Mouse (Mus musculus): ENCODE data around the gene Ikbke. TPM values are rescaled to one million over a fixed set of nuclear protein-coding genes. Genes with fewer than 3 reads are reported as not detected.
A peak's percentile ranks its signal among the peaks of the same experiment; 100 is the strongest.
"Not testable (repeated sequence)": the region's sequence is repeated elsewhere in the genome, so short reads cannot be mapped to it uniquely, and the experiment has no call there.

The Ikbke gene
- polyA plus RNA-seq (2016; fragmentation: Nextera tagmentation; extraction: Ambion mirVana), result 0.75 and 1.0 TPM in 2 replicates

DNA sequence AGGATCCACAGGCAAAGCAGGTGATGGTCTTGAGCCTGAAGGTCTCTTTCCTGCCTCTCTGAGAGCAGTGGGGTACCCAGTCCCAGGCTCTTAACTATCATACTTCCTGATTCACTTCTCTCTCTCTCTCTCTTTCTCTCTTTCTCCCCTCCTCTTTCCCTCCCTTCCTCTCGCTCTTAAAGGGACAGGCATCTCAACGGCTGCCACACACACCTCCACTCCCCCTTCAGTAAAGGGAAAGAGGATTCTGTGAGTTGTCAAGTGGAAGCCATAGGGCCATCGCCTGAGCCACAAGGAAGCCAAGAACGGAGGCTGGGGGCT, at the start of gene Ikbke:
Gene Ikbke (minus strand): TSS at position 151 of the 321 bp plus-strand sequence.
- WGBS, result 36% methylated on average over 4 of the region's 4 CpGs
- Histone ChIP-seq H3K9ac (no peak within 1 kb of the TSS), H3K36me3 (no peaks in the 10 kb centered on the region), H3K9me3 (no peaks in the 10 kb centered on the region), H3K4me1 (no peaks in the 10 kb centered on the region), H3K27ac (no peak within 1 kb of the TSS), H3K4me2 (replicated peaks) (peak within 1 kb of the TSS; percentile 31), H3K27me3 (replicated peaks) (no peaks in the 10 kb centered on the region), H3K4me3 (no peak within 1 kb of the TSS)
- no peak for ATAC-seq (ENCODE audit: low FRiP score, low read depth)

DNA sequence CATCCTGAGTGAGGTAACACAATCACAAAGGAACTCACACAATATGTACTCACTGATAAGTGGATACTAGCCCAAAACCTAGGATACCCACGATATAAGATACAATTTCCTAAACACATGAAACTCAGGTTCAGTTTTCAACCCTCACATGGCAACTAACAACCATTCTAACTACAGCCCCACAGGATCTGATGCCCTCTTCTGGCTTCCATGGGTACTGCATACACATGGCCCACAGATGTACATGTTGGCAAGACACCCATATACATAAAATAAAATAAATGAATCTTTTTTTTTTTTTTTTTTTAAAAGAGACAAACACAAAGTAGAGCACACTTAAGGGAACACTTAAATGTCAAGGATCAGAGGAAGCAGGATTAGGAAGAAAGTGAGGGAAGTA, 49.7 kb upstream of the Ikbke start:
- peaks cover 11% of the 10 kb centered on the region; the same call in 1 of the 2 replicates for H3K36me3 ChIP-seq
- not testable (repeated sequence) for H3K27me3 ChIP-seq (replicated peaks); H3K9me3 ChIP-seq; H3K9ac ChIP-seq; ATAC-seq (ENCODE audit: low FRiP score, low read depth); H3K4me2 ChIP-seq (replicated peaks); H3K4me3 ChIP-seq; H3K4me1 ChIP-seq; H3K27ac ChIP-seq
- WGBS, result 95% methylated on average over 1 of the region's 1 CpGs

DNA sequence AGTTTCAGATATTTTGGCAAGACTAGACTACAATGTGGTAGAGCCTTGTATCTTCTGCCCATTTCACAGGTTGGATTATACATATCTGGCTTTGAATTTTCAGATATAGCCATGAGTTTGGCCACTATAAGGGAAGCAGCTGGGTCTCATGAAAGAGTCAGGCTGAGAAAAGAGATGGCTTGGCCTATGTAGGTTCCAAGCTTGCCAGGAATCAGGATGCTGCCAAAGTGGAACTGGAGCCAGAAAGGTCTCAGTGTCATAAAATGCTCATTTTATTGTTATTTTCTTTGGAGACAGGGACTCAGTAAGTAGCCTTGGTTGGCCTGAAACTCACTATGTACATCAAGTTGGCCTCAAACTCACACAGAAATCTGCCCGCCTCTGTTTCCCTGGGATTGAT, 47.8 kb upstream of the Ikbke start:
- Histone ChIP-seq H3K9ac (no peak overlapping the region), H3K27ac (no peak overlapping the region), H3K4me2 (replicated peaks) (no peak overlapping the region), H3K4me3 (no peak overlapping the region), H3K9me3 (no peaks in the 10 kb centered on the region), H3K36me3 (peaks cover 4% of the 10 kb centered on the region; the same call in 1 of the 2 replicates), H3K4me1 (no peaks in the 10 kb centered on the region), H3K27me3 (replicated peaks) (no peaks in the 10 kb centered on the region)
- ATAC-seq (ENCODE audit: low FRiP score, low read depth), result no peak
- WGBS, result 100% methylated on average over 1 of the region's 1 CpGs

DNA sequence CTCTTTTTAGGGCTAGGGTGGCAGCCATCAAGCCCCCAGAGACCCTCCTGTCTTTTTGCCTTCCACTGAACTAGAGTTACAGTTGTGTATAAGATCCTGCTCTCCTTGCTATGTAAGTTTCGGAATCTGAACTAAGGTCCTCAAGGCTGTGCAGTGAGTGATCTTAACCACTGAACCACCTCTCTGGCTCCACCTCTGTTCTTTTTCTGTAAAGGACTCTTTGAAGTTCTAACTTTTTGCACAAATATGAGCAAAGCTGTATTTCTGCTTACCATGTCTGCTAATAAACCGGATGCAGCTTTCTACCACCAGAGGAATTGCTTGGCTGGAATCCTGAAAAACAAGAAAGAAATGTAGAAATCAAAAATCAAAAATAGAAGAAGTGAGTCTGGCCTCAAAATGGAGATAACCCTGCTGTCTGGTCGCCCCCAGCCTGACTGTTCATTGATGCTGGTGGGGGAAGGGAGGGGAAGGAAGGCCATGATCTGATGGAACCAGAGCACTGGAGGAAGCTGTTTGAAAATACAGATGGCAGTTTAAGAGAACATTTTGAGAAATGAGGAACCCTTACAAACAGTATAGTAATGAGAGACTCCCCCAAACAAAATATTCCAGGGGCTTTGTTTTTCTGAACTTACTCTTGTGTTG, 45.5 kb upstream of the Ikbke start:
- H3K27me3 ChIP-seq (replicated peaks), result no peaks in the 10 kb centered on the region
- peaks cover 4% of the 10 kb centered on the region; the same call in 1 of the 2 replicates for H3K36me3 ChIP-seq
- no peak overlapping the region for H3K9ac ChIP-seq
- H3K4me1 ChIP-seq, result no peaks in the 10 kb centered on the region
- no peak overlapping the region for H3K27ac ChIP-seq
- H3K4me2 ChIP-seq (replicated peaks), result no peak overlapping the region
- ATAC-seq (ENCODE audit: low FRiP score, low read depth), result no peak
- H3K4me3 ChIP-seq, result no peak overlapping the region
- 87% methylated on average over 3 of the region's 3 CpGs for WGBS
- H3K9me3 ChIP-seq, result no peaks in the 10 kb centered on the region

DNA sequence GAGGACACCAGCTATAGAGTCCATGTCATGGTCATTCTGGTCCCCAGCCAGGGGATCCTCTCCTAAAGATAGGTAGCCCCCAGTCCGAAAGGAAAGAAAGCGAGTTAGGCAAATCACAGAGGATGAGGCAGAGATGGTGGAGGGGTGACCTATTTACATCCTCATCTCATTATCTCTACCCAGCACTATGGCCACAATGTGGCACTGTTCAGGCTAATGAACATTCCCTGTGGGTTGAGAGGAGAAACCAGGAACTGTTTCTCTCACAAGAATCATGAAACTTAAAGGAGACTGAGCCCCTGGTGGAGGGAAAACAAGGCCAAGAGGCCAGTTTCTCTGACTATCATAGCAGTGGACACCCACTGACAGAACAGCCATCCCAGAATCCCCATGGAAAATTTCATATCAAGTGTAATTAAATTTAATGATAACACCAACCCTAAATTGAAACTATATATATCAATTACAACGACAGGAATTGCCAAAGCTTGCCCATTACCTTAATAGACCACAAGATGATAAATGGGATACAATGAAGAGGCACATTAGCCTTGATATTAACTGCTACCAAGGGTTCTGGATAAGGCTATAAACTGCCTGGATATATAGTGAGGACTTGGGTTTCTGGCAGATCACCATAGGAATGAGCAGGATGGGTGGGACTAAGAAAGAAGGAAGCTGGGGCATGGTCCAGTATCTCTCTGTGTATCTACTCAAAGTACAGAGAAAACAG, 40.4 kb upstream of the Ikbke start:
- 85% methylated on average over 3 of the region's 3 CpGs for WGBS
- H3K4me2 ChIP-seq (replicated peaks), result no peak overlapping the region
- no peaks in the 10 kb centered on the region for H3K4me1 ChIP-seq
- H3K27ac ChIP-seq, result no peak overlapping the region
- H3K4me3 ChIP-seq, result no peak overlapping the region
- H3K9me3 ChIP-seq, result no peaks in the 10 kb centered on the region
- peaks cover 26% of the 10 kb centered on the region for H3K36me3 ChIP-seq
- no peaks in the 10 kb centered on the region for H3K27me3 ChIP-seq (replicated peaks)
- no peak overlapping the region for H3K9ac ChIP-seq
- peak; percentile 44; the same call in 1 of the 2 replicates for ATAC-seq (ENCODE audit: low FRiP score, low read depth)

DNA sequence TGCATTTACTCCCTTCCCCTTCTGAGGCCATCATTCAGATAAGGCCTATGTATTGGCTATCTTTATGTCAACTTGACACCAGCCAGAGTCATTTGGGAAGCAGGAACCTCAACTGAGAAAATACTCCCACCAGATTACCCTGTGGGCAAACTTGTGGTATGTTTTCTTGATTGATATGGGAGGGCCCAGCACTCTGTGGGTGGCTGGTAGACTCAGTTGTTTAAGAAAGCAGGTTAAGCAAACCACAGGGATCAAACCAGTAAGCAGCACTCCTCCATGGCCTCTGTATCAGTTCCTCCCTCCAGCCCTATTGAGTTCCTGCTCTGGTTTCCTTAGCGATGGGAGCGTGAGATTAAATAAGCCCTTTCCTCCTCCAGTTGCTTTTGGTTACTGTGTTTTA, 39.0 kb upstream of the Ikbke start:
- Histone ChIP-seq H3K27ac (no peak overlapping the region), H3K4me2 (replicated peaks) (no peak overlapping the region), H3K4me1 (no peaks in the 10 kb centered on the region), H3K27me3 (replicated peaks) (no peaks in the 10 kb centered on the region), H3K9me3 (no peaks in the 10 kb centered on the region), H3K9ac (no peak overlapping the region), H3K36me3 (peaks cover 31% of the 10 kb centered on the region), H3K4me3 (no peak overlapping the region)
- 93% methylated on average over 2 of the region's 2 CpGs for WGBS
- ATAC-seq (ENCODE audit: low FRiP score, low read depth), result no peak

DNA sequence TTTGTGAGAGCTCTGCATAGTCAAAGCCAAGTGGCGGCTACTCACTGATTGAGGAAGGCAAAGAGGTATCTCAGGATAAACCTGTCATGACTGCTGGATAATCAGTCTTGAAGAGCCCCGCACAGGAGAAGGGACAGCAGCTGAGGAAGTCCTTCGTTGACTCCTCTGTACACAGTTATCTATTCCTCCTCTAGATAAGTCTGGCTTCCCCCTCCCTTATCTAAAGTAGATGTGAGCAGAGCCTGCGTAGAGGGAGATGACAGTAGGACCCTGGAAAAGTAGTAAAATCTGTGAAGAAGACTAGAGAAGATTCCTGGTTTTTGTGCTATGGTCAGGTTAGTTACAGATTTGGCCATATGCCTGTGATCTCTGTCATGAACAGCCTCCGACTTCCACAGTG, 38.2 kb upstream of the Ikbke start:
- no peak for ATAC-seq (ENCODE audit: low FRiP score, low read depth)
- H3K9me3 ChIP-seq, result no peaks in the 10 kb centered on the region
- no peaks in the 10 kb centered on the region for H3K27me3 ChIP-seq (replicated peaks)
- no peak overlapping the region for H3K4me3 ChIP-seq
- no peak overlapping the region for H3K27ac ChIP-seq
- H3K36me3 ChIP-seq, result peaks cover 37% of the 10 kb centered on the region
- H3K9ac ChIP-seq, result no peak overlapping the region
- no peaks in the 10 kb centered on the region for H3K4me1 ChIP-seq
- 94% methylated on average over 5 of the region's 5 CpGs for WGBS
- H3K4me2 ChIP-seq (replicated peaks), result no peak overlapping the region

DNA sequence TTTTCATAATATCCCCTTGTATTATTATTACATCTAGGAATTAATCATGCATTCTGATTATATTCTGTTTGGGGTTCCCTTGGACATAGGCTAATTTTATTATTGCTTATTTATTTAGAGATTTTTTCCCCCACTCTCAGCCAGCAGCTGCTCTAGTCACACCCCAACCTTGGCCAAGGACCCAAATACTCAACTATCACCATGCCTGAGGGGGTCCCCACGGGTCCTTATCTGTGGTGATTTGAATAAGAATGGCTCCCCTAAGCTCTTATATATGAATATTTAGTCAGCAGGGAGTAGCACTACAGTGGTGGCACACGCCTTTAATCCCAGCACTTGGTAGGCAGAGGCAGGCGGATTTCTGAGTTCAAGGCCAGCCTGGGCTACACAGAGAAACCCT, 31.9 kb upstream of the Ikbke start:
- H3K9me3 ChIP-seq, result no peaks in the 10 kb centered on the region
- peaks cover 45% of the 10 kb centered on the region for H3K36me3 ChIP-seq
- H3K9ac ChIP-seq, result no peak overlapping the region
- no peak overlapping the region for H3K27ac ChIP-seq
- H3K27me3 ChIP-seq (replicated peaks), result no peaks in the 10 kb centered on the region
- ATAC-seq (ENCODE audit: low FRiP score, low read depth), result no peak
- H3K4me1 ChIP-seq, result no peaks in the 10 kb centered on the region
- no peak overlapping the region for H3K4me2 ChIP-seq (replicated peaks)
- no peak overlapping the region for H3K4me3 ChIP-seq
- 88% methylated on average over 3 of the region's 3 CpGs for WGBS

DNA sequence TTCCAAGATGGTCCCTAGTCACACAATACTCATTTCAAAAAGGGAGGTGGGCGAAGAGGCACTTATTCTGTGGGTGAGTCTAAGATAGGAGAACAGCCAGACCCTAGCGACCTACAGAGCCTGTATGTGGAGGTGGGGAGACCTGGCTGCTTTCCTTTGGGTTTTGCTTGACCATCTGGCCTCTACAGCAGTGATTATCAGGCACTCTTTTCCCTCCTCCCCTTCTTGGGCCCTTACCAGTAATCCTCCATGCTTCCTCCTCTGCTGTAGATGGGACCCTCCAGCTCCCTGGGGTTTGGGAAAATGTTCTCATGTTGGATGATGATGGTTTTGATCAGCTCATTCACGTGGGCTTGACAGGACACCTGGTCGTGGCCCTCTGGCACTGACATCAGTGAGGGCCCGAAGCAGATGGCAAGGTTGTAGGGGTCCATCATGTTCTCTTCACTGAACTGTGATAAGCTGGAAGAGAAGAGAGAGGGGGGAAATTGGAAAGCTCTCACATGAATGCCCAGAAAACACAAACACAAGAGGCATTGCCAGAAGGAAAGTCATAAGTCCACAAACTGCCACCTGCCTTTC, 30.9 kb upstream of the Ikbke start:
- Histone ChIP-seq H3K4me2 (replicated peaks) (no peak overlapping the region), H3K4me3 (no peak overlapping the region), H3K4me1 (no peaks in the 10 kb centered on the region), H3K36me3 (peaks cover 35% of the 10 kb centered on the region), H3K9me3 (no peaks in the 10 kb centered on the region), H3K9ac (no peak overlapping the region), H3K27ac (no peak overlapping the region), H3K27me3 (replicated peaks) (no peaks in the 10 kb centered on the region)
- WGBS, result 92% methylated on average over 5 of the region's 5 CpGs
- no peak for ATAC-seq (ENCODE audit: low FRiP score, low read depth)

DNA sequence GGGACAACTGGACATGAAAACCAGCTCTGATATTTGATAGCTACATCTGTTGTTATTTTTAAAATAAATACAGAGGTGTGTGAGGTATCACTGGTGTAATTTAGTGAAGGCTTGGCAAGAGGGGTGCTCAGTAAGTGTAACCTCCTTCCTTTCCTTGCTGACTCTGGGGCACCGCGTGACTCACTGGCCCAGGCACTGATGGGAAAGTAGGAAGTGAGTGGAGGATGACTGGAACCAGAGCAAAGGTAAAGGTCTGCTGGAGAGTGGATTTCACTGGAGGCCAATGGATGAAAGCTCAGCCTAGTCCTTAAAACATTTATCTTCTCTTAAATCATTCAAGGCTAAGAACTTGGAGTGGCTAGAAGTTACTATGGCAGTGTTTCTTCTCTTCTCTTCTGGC, 21.3 kb upstream of the Ikbke start:
- no peak overlapping the region for H3K4me2 ChIP-seq (replicated peaks)
- H3K9ac ChIP-seq, result no peak overlapping the region
- no peak for ATAC-seq (ENCODE audit: low FRiP score, low read depth)
- H3K27ac ChIP-seq, result no peak overlapping the region
- WGBS, result 96% methylated on average over 2 of the region's 2 CpGs
- H3K27me3 ChIP-seq (replicated peaks), result no peaks in the 10 kb centered on the region
- peaks cover 15% of the 10 kb centered on the region for H3K36me3 ChIP-seq
- H3K9me3 ChIP-seq, result no peaks in the 10 kb centered on the region
- no peak overlapping the region for H3K4me3 ChIP-seq
- H3K4me1 ChIP-seq, result no peaks in the 10 kb centered on the region

DNA sequence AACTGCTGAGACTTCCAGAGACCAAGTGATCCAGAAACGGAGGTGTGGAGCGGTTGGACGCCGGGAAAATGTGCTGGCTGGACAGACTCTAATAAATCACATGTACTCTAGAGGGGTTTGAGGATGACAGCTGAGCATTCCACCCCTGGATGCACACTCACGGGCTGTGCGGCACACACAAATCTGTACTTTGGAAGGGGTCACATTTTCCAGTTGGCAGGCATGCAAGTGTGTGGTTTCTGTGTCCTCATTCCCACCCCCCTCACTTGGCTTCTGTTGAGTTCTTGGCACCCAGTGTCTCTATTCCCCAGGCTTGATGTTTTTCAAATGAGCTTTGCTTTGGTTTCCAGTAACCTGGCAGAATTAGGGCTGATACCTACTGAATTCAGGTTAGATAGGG, 20.4 kb upstream of the Ikbke start:
- H3K27ac ChIP-seq, result no peak overlapping the region
- no peak for ATAC-seq (ENCODE audit: low FRiP score, low read depth)
- H3K4me3 ChIP-seq, result no peak overlapping the region
- no peaks in the 10 kb centered on the region for H3K27me3 ChIP-seq (replicated peaks)
- 60% methylated on average over 6 of the region's 6 CpGs for WGBS
- H3K9me3 ChIP-seq, result no peaks in the 10 kb centered on the region
- H3K9ac ChIP-seq, result no peak overlapping the region
- peaks cover 4% of the 10 kb centered on the region; the same call in 1 of the 2 replicates for H3K4me1 ChIP-seq
- H3K4me2 ChIP-seq (replicated peaks), result no peak overlapping the region
- peaks cover 21% of the 10 kb centered on the region for H3K36me3 ChIP-seq

DNA sequence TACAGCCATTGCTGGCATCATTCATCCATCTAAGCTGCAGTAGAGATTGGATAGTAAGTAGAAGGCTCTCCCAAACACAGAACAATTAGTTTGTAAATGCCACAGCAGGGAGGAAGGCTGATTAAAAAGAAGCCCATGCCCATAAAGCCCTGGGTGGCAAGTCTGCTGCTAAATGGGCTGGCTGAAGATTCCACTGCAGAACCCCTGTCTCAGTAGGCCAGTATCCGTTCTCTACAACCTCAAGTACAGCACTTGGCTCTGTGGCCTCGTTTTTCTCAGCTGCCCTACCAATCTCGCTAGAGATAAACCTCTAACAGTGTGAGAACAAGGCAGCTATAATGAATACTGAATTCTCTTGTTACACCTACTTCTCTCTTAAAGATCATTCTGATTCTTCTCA, 19.8 kb upstream of the Ikbke start:
- no peak for ATAC-seq (ENCODE audit: low FRiP score, low read depth)
- H3K4me2 ChIP-seq (replicated peaks), result no peak overlapping the region
- H3K4me3 ChIP-seq, result no peak overlapping the region
- no peaks in the 10 kb centered on the region for H3K27me3 ChIP-seq (replicated peaks)
- 32% methylated on average over 3 of the region's 3 CpGs for WGBS
- H3K9ac ChIP-seq, result no peak overlapping the region
- H3K4me1 ChIP-seq, result peaks cover 4% of the 10 kb centered on the region; the same call in 1 of the 2 replicates
- H3K9me3 ChIP-seq, result no peaks in the 10 kb centered on the region
- H3K36me3 ChIP-seq, result peaks cover 21% of the 10 kb centered on the region
- H3K27ac ChIP-seq, result no peak overlapping the region

All from neural tube, embryonic 12.5 days (tissue).